Mouse (Mus musculus) cerebellum, adult 2 months (tissue): ENCODE measurements around the gene Dnajb2.

Experiments used
- CTCF ChIP-seq: fragments of 200-500 bp; IDR thresholded peaks from 2 replicates; pipeline ENCODE4 v1.5.1; 2011; ENCODE audit warnings: low read depth, mild to moderate bottlenecking, control low read depth, low read length, moderate library complexity, borderline replicate concordance; ENCODE audit not compliant: insufficient read depth
- POLR2A ChIP-seq: fragments of 200-500 bp; IDR thresholded peaks from 2 replicates; pipeline ENCODE4 v1.6.1; 2011; ENCODE audit warnings: low read length, control low read depth, borderline replicate concordance; ENCODE audit not compliant: insufficient read depth

- no peak for TF ChIP-seq POLR2A
- TF ChIP-seq CTCF: no peak
Measured at GRCm38 (mm10) chr1:75244836-75245235, 8.6 kb downstream of the Dnajb2 start.
